Mouse (Mus musculus) intestine, embryonic 14.5 days (tissue): Measurements from ENCODE around the gene Vat1. TPM values are rescaled to one million over a fixed set of nuclear protein-coding genes. Genes with fewer than 3 reads are reported as not detected.

ENCODE experiments used
- ATAC-seq: fragments of 200-750 bp; cut with Nextera tagmentation; replicated peaks from 2 replicates; pipeline ENCODE4 v1.8.0; 2017; ENCODE audit warnings: low read depth, moderate number of reproducible peaks, moderate TSS enrichment, moderate library complexity; ENCODE audit not compliant: low FRiP score, low TSS enrichment
- DNase-seq: peaks from one replicate; pipeline ENCODE4 v3.0.0-alpha.2; 2018; ENCODE audit warnings: low spot score
- H3K27ac ChIP-seq: fragments of 300-500 bp; sonication (generic); 2 replicates; pipeline ENCODE4 v1.5.1; 2014; ENCODE audit warnings: low read depth, mild to moderate bottlenecking, control low read depth
- H3K27me3 ChIP-seq: fragments of 300-500 bp; sonication (generic); replicated peaks from 2 replicates; pipeline ENCODE4 v1.6.1; 2014; ENCODE audit warnings: low read length, control low read depth; ENCODE audit not compliant: control insufficient read depth, insufficient read depth
- H3K36me3 ChIP-seq: fragments of 300-500 bp; sonication (generic); 2 replicates; pipeline ENCODE4 v1.6.1; 2014; ENCODE audit warnings: low read length, control low read depth; ENCODE audit not compliant: control insufficient read depth, insufficient read depth
- H3K4me1 ChIP-seq: fragments of 300-500 bp; sonication (generic); replicated peaks from 2 replicates; pipeline ENCODE4 v1.6.1; 2014; ENCODE audit warnings: low read length, control low read depth, mixed read lengths; ENCODE audit not compliant: control insufficient read depth, insufficient read depth
- H3K4me2 ChIP-seq: fragments of 300-500 bp; sonication (generic); 2 replicates; pipeline ENCODE4 v1.6.1; 2014; ENCODE audit warnings: low read length
- H3K4me3 ChIP-seq: fragments of 300-500 bp; sonication (generic); 2 replicates; pipeline ENCODE4 v1.5.1; 2014; ENCODE audit warnings: low read depth, low read length, control low read depth, mixed read lengths
- H3K9ac ChIP-seq: fragments of 300-500 bp; sonication (generic); 2 replicates; pipeline ENCODE4 v1.6.1; 2014; ENCODE audit warnings: mild to moderate bottlenecking, low read length
- H3K9me3 ChIP-seq: fragments of 300-500 bp; sonication (generic); 2 replicates; pipeline ENCODE4 v1.6.1; 2016; ENCODE audit warnings: low read length, control low read depth; ENCODE audit not compliant: control insufficient read depth
- WGBS: fragments of 180-500 bp; shearing (Covaris S2); extraction: QIAGEN DNeasy Blood & Tissue Kit; methylation state at CpG from one replicate; pipeline ENCODE4 v1.1.7; 2014; 5-methylcytosine and 5-hydroxymethylcytosine counted together
- microRNA-seq: library from miRNA; unstranded; fragments of <30 nt; microRNA quantifications from one replicate; pipeline ENCODE4, GENCODE M21; 2016
- polyA plus RNA-seq: library from polyadenylated mRNA; unstranded; fragments of >200 nt; fragmentation: Nextera tagmentation; extraction: Ambion mirVana; gene quantifications from 2 replicates; pipeline ENCODE4 v1.2.1, GENCODE M21; 2014

The Vat1 gene
- polyA plus RNA-seq, 1 experiment from 2014 or later, result 60.0 TPM

DNA sequence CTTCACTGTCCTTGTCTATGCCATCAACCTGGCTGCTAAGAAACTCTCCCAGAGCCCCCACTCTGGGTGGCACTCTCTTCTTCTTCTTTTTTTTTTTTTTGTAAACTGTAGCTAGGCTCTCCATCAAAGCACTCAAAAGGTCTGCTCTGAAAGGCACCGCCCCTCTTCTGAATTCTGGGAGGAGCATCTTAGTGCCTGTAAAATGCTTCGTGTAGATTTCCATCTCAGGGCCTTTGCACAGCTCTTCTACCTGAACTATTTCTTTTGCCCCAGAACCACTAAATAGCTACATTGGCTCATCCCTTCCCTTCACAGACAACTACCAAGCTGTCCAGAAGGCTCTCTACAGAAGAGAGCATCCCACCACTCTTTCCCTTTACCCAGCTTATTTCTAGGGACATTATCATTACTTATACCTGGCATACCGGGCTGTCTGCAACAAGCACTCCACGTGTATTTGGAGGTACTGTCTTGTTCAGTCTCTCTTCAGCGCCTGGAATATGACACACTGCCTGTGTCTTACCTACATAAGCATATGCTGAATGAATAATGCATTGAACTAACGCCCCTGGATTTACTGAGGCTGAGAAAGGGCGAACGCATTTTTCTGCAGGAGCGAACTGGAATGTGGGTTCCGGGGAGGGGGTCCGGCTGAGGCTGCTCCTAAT, 49.5 kb downstream of the Vat1 start:
- H3K4me2 ChIP-seq, result peak overlapping the region; percentile 73
- no peaks in the 10 kb centered on the region for H3K9me3 ChIP-seq
- H3K9ac ChIP-seq, result peak overlapping the region; percentile 87
- under 1% methylated on average over 11 of the region's 11 CpGs for WGBS
- DNase-seq (no peak), ATAC-seq (peak; percentile 40)
- peak overlapping the region; percentile 76 for H3K27ac ChIP-seq
- H3K36me3 ChIP-seq, result peaks cover 21% of the 10 kb centered on the region
- H3K4me1 ChIP-seq, result peaks cover 4% of the 10 kb centered on the region; the same call in 1 of the 2 replicates
- peak overlapping the region; percentile 92 for H3K4me3 ChIP-seq
- no peaks in the 10 kb centered on the region for H3K27me3 ChIP-seq

DNA sequence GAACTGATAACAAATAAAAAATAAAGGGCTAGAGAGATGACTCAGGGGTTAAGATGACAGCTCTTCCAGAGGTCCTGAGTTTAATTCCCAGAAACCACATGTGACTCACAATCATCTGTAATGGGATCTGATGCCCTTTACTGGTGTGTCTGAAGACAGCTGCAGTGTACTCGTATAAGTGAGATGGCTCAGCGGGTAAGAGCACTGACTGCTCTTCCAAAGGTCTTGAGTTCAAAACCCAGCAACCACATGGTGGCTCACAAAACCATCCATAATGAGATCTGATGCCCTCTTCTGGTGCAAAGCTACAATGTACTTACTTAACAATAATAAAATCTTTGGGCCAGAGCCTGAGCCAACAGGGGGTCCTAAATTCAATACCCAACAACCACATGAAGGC, 50.7 kb downstream of the Vat1 start:
- WGBS, result 92% methylated on average over 2 of the region's 2 CpGs
- Histone ChIP-seq H3K9me3 (no peaks in the 10 kb centered on the region), H3K4me1 (peaks cover 4% of the 10 kb centered on the region; the same call in 1 of the 2 replicates), H3K4me2 (no peak overlapping the region), H3K4me3 (no peak overlapping the region), H3K27me3 (no peaks in the 10 kb centered on the region), H3K9ac (no peak overlapping the region), H3K36me3 (peaks cover 33% of the 10 kb centered on the region), H3K27ac (no peak overlapping the region)
- no peak for DNase-seq
- no peak for ATAC-seq

Small RNA genes lying within 50 kb of the gene (microRNA-seq; reads per million reads assigned to microRNA genes)
- 0.59 reads per million for gene Mir6929

Other genes starting within 250 kb of the Vat1 start
- 20.2 and 21.8 TPM in 2 replicates for gene Ezh1, start 239.8 kb downstream of the Vat1 start, polyA plus RNA-seq
- 113 and 122 TPM in 2 replicates for gene Ramp2, start 220.2 kb downstream of the Vat1 start, polyA plus RNA-seq
- gene Vps25, start 212.5 kb downstream of the Vat1 start, polyA plus RNA-seq, result 143 and 150 TPM in 2 replicates
- 12.6 and 14.4 TPM in 2 replicates for gene Wnk4, start 205.7 kb downstream of the Vat1 start, polyA plus RNA-seq
- gene Cntd1, start 187.2 kb downstream of the Vat1 start, polyA plus RNA-seq, result 1.1 TPM in 2 replicates
- 260 and 265 TPM in 2 replicates for gene Coa3, start 187.1 kb downstream of the Vat1 start, polyA plus RNA-seq
- 141 and 155 TPM in 2 replicates for gene Becn1, start 163.9 kb downstream of the Vat1 start, polyA plus RNA-seq
- 112 and 118 TPM in 2 replicates for gene Psme3, start 150.0 kb downstream of the Vat1 start, polyA plus RNA-seq
- 1.4 and 1.8 TPM in 2 replicates for gene Aoc2, start 141.2 kb downstream of the Vat1 start, polyA plus RNA-seq
- gene Aoc3, start 135.6 kb downstream of the Vat1 start, polyA plus RNA-seq, result 1.9 and 2.3 TPM in 2 replicates
- gene G6pc, start 98.7 kb downstream of the Vat1 start, polyA plus RNA-seq, result not detected in 2 replicates
- 78.9 and 80.2 TPM in 2 replicates for gene Aarsd1, start 48.6 kb downstream of the Vat1 start, polyA plus RNA-seq
- gene Gm27029, start 41.4 kb downstream of the Vat1 start, polyA plus RNA-seq, result 8.6 and 9.6 TPM in 2 replicates
- 13.5 and 14.5 TPM in 2 replicates for gene Rundc1, start 41.1 kb downstream of the Vat1 start, polyA plus RNA-seq
- 16.3 and 17.9 TPM in 2 replicates for gene Ptges3l, start 40.9 kb downstream of the Vat1 start, polyA plus RNA-seq
- 412 and 439 TPM in 2 replicates for gene Rpl27, start 23.9 kb downstream of the Vat1 start, polyA plus RNA-seq
- gene Ifi35, start 17.8 kb downstream of the Vat1 start, polyA plus RNA-seq, result 16.9 and 18.3 TPM in 2 replicates
- gene Rnd2, start 1.2 kb downstream of the Vat1 start, polyA plus RNA-seq, result 15.9 and 16.7 TPM in 2 replicates
- 13.3 and 17.1 TPM in 2 replicates for gene Brca1, start 85.7 kb upstream of the Vat1 start, polyA plus RNA-seq
- gene Nbr1, start 85.9 kb upstream of the Vat1 start, polyA plus RNA-seq, result 50.9 and 60.9 TPM in 2 replicates
- gene Tmem106a, start 116.0 kb upstream of the Vat1 start, polyA plus RNA-seq, result 7.6 and 8.9 TPM in 2 replicates
- gene Gm11634, start 133.0 kb upstream of the Vat1 start, polyA plus RNA-seq, result not detected in 2 replicates
- 30.8 and 44.8 TPM in 2 replicates for gene Rdm1, start 161.0 kb upstream of the Vat1 start, polyA plus RNA-seq
- gene Arl4d, start 199.3 kb upstream of the Vat1 start, polyA plus RNA-seq, result 7.8 and 8.3 TPM in 2 replicates